Mouse (Mus musculus): Measurements from ENCODE around the gene Gm10377.

Gm10377 gene

DNA sequence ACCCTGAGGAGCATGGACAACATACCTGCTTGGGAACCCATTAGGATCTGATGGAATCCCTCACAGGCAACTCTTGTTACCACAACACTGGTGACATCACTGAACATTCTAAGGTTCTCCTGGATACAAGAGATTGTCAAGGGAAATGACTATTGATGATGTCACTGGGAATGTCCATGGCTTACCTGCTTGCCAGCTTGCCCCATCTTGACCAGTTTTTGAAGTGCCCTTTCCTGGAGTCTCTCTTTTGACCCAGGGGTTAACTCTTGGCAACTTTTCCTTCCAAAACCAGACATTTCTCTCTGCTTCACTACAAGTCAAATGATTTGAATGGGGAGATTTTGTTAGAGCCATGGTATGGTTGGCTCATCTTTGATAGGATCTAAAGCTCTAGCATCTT is at the start of gene Gm10377:
Gene Gm10377 (minus strand): TSS at position 101 of the 400 bp plus-strand sequence.
- in situ Hi-C loops (cut with MboI, MseI), result loop anchor here (10.0 kb wide), 1 partner anchor 217 kb away; the partner anchor contains the start of gene Gm10376

DNA sequence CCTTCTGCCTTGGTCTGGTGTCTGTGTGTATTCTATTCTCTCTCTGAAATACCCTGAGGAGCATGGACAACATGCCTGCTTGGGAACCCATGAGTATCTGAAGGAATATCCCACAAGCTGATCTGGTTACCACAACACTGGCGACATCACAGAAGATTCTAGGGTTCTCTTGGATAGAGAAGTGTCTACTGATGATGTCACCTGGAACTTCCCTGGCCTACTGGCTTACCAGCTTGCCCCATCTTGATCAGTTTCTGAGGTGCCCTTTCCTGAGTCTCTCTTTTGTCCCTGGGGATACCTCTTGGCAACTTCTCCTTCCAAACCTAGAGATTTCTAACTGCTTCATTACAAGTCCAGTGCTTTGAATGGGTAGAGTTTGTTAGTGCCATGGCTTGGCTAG is 29.1 kb downstream of the Gm10377 start, which contains the start of gene Gm3015:
Gene Gm3015 (minus strand): TSS at position 101 of the 400 bp plus-strand sequence.
- in situ Hi-C loops (cut with MboI, MseI), result loop anchor here (10.0 kb wide), 1 partner anchor 216 kb away; no protein-coding TSS in a partner anchor

All from regulatory T cell (primary cell).